Mouse (Mus musculus): Measurements from ENCODE around the gene Stard13.
A peak's percentile ranks its signal among the peaks of the same experiment; 100 is the strongest.

DNA sequence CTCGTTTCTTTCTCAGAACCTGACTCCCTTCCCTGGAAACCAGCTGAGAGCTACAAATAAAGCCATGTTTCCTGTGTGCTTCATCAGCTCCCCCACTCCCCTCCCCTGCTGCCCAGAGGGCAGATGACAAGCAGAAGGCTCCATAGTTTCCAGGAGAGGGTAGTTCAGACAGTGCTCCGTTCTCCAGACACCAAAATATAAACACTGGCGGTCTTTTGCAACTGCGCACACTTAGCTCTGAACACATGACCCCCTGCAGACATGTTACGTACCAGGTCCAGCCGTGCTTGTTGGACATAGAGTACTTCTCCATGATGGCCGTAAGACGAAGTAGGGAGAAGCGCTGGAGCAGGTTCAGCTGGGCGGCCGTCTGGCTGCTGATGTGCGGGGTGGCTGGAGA is 173.2 kb downstream of the Stard13 start:
- peak; percentile 9; the same call in 1 of the 2 replicates for TF ChIP-seq CTCF (IDR thresholded peaks at IDR 0.05; ENCODE audit: low read depth, low read length)
- no peak for TF ChIP-seq POLR2A (IDR thresholded peaks at IDR 0.05; ENCODE audit: extremely low read depth, insufficient read depth, low read length)
